Mouse (Mus musculus) intestine, embryonic 16.5 days (tissue): ENCODE results near the gene Phlda3. TPM values are rescaled to one million over a fixed set of nuclear protein-coding genes. Genes with fewer than 3 reads are reported as not detected.

Experiments
- ATAC-seq: fragments of 200-750 bp; cut with Nextera tagmentation; 2 replicates; pipeline ENCODE4 v1.8.0; 2017; ENCODE audit warnings: moderate TSS enrichment, moderate library complexity
- H3K27ac ChIP-seq: fragments of 300-500 bp; sonication (generic); 2 replicates; pipeline ENCODE4 v1.5.1; 2014; ENCODE audit warnings: mild to moderate bottlenecking, low read length
- H3K27me3 ChIP-seq: fragments of 300-500 bp; sonication (generic); replicated peaks from 2 replicates; pipeline ENCODE4 v1.6.1; 2014; ENCODE audit warnings: low read length, control low read depth, mixed read lengths; ENCODE audit not compliant: control insufficient read depth, insufficient read depth
- H3K36me3 ChIP-seq: fragments of 300-500 bp; sonication (generic); 2 replicates; pipeline ENCODE4 v1.6.1; 2014; ENCODE audit warnings: low read length, control low read depth; ENCODE audit not compliant: control insufficient read depth, insufficient read depth
- H3K4me1 ChIP-seq: fragments of 300-500 bp; sonication (generic); 2 replicates; pipeline ENCODE4 v1.6.1; 2014; ENCODE audit warnings: low read length, control low read depth, mixed read lengths; ENCODE audit not compliant: control insufficient read depth, insufficient read depth
- H3K4me2 ChIP-seq: fragments of 300-500 bp; sonication (generic); 2 replicates; pipeline ENCODE4 v1.6.1; 2014; ENCODE audit warnings: low read depth, low read length, control low read depth
- H3K4me3 ChIP-seq: fragments of 300-500 bp; sonication (generic); 2 replicates; pipeline ENCODE4 v1.5.1; 2014; ENCODE audit warnings: mild to moderate bottlenecking, low read length
- H3K9ac ChIP-seq: fragments of 300-500 bp; sonication (generic); 2 replicates; pipeline ENCODE4 v1.6.1; 2014; ENCODE audit warnings: low read depth, low read length
- H3K9me3 ChIP-seq: fragments of 300-500 bp; sonication (generic); 2 replicates; pipeline ENCODE4 v1.6.1; 2016; ENCODE audit warnings: low read length, control low read depth; ENCODE audit not compliant: control insufficient read depth
- WGBS: fragments of 180-500 bp; shearing (Covaris S2); extraction: QIAGEN DNeasy Blood & Tissue Kit; methylation state at CpG from one replicate; pipeline ENCODE4 v1.1.7; 2014; 5-methylcytosine and 5-hydroxymethylcytosine counted together
- polyA plus RNA-seq: library from polyadenylated mRNA; unstranded; fragments of >200 nt; fragmentation: Nextera tagmentation; extraction: Ambion mirVana; gene quantifications from 2 replicates; pipeline ENCODE4 v1.2.1, GENCODE M21; 2015

Gene Phlda3
- polyA plus RNA-seq, 1 experiment from 2014 or later: 36.6 TPM

- Histone ChIP-seq H3K27ac (peak overlapping the region; percentile 95), H3K27me3 (peaks cover 3% of the 10 kb centered on the region; the same call in 1 of the 2 replicates), H3K36me3 (no peaks in the 10 kb centered on the region), H3K4me3 (no peak overlapping the region), H3K4me2 (no peak overlapping the region), H3K9me3 (no peaks in the 10 kb centered on the region), H3K9ac (peak overlapping the region; percentile 34; the same call in 1 of the 2 replicates), H3K4me1 (peaks cover 39% of the 10 kb centered on the region)
- no peak for ATAC-seq
- WGBS: 83% methylated on average over 5 of the region's 5 CpGs
Measured at GRCm38 (mm10) chr1:135813687-135814395, 47.9 kb downstream of the Phlda3 start.

GRCm38 (mm10) chr1:135814531-135814930 lies 48.6 kb downstream of the Phlda3 start:
- ATAC-seq: no peak

GRCm38 (mm10) chr1:135817595-135817994 lies 51.7 kb downstream of the Phlda3 start:
- peaks cover 7% of the 10 kb centered on the region; the same call in 1 of the 2 replicates for H3K27me3 ChIP-seq
- peak overlapping the region; percentile 85 for H3K4me2 ChIP-seq
- 51% methylated on average over 4 of the region's 4 CpGs for WGBS
- peak overlapping the region; percentile 84; the same call in 1 of the 2 replicates for H3K9ac ChIP-seq
- H3K9me3 ChIP-seq: no peaks in the 10 kb centered on the region
- peaks cover 23% of the 10 kb centered on the region for H3K4me1 ChIP-seq
- peak overlapping the region; percentile 58 for H3K4me3 ChIP-seq
- H3K36me3 ChIP-seq: no peaks in the 10 kb centered on the region
- no peak for ATAC-seq
- peak overlapping the region; percentile 97; the same call in 1 of the 2 replicates for H3K27ac ChIP-seq

More at GRCm38 (mm10) chr1:135814531-135814930, 48.6 kb downstream of the Phlda3 start:
- Histone ChIP-seq H3K27ac (peak overlapping the region; percentile 95), H3K9ac (peak overlapping the region; percentile 34; the same call in 1 of the 2 replicates), H3K36me3 (no peaks in the 10 kb centered on the region), H3K4me1 (peaks cover 36% of the 10 kb centered on the region), H3K9me3 (no peaks in the 10 kb centered on the region), H3K27me3 (peaks cover 3% of the 10 kb centered on the region; the same call in 1 of the 2 replicates), H3K4me3 (no peak overlapping the region), H3K4me2 (no peak overlapping the region)
- 82% methylated on average over 5 of the region's 5 CpGs for WGBS

- Histone ChIP-seq H3K4me2 (peak within 1 kb of the TSS; percentile 85), H3K9me3 (no peaks in the 10 kb centered on the region), H3K4me1 (peaks cover 21% of the 10 kb centered on the region), H3K9ac (peak within 1 kb of the TSS; percentile 84), H3K4me3 (peak within 1 kb of the TSS; percentile 58), H3K27me3 (peaks cover 7% of the 10 kb centered on the region; the same call in 1 of the 2 replicates), H3K27ac (peak within 1 kb of the TSS; percentile 97), H3K36me3 (no peaks in the 10 kb centered on the region)
- peak; percentile 69 for ATAC-seq
- WGBS: 1% methylated on average over 63 of the region's 63 CpGs
Measured at GRCm38 (mm10) chr1:135818481-135819086, 52.7 kb downstream of the Phlda3 start, which contains the start of gene Lad1. TSS of gene Lad1 (plus strand) at chr1:135818598.

Other genes with a start within 250 kb of the Phlda3 start
- gene Nav1, start 158.8 kb upstream of the Phlda3 start, polyA plus RNA-seq: 8.8 and 9.0 TPM in 2 replicates
- 215 TPM in 2 replicates for gene Csrp1, start 46.1 kb upstream of the Phlda3 start, polyA plus RNA-seq
- 6.4 and 8.7 TPM in 2 replicates for gene Tnni1, start 13.3 kb downstream of the Phlda3 start, polyA plus RNA-seq
- gene Lad1, start 52.5 kb downstream of the Phlda3 start, polyA plus RNA-seq: 260 and 283 TPM in 2 replicates
- gene Tnnt2, start 70.2 kb downstream of the Phlda3 start, polyA plus RNA-seq: 23.5 and 26.7 TPM in 2 replicates
- 0.05 TPM in 1 of 2 replicates, not detected in the other for gene Pkp1, start 153.1 kb downstream of the Phlda3 start, polyA plus RNA-seq
- gene Igfn1, start 240.2 kb downstream of the Phlda3 start, polyA plus RNA-seq: 0.05 and 0.09 TPM in 2 replicates
- 165 and 182 TPM in 2 replicates for gene Tmem9, start 242.0 kb downstream of the Phlda3 start, polyA plus RNA-seq